Mouse (Mus musculus) intestine, embryonic 16.5 days (tissue): Measurements from ENCODE around the gene Lmo2. TPM values are rescaled to one million over a fixed set of nuclear protein-coding genes. Genes with fewer than 3 reads are reported as not detected.
"Not testable (repeated sequence)": the region's sequence is repeated elsewhere in the genome, so short reads cannot be mapped to it uniquely, and the experiment has no call there.

Experiments
- ATAC-seq: fragments of 200-750 bp; cut with Nextera tagmentation; 2 replicates; pipeline ENCODE4 v1.8.0; 2017; ENCODE audit warnings: moderate TSS enrichment, moderate library complexity
- H3K27ac ChIP-seq: fragments of 300-500 bp; sonication (generic); 2 replicates; pipeline ENCODE4 v1.5.1; 2014; ENCODE audit warnings: mild to moderate bottlenecking, low read length
- H3K27me3 ChIP-seq: fragments of 300-500 bp; sonication (generic); replicated peaks from 2 replicates; pipeline ENCODE4 v1.6.1; 2014; ENCODE audit warnings: low read length, control low read depth, mixed read lengths; ENCODE audit not compliant: control insufficient read depth, insufficient read depth
- H3K36me3 ChIP-seq: fragments of 300-500 bp; sonication (generic); 2 replicates; pipeline ENCODE4 v1.6.1; 2014; ENCODE audit warnings: low read length, control low read depth; ENCODE audit not compliant: control insufficient read depth, insufficient read depth
- H3K4me1 ChIP-seq: fragments of 300-500 bp; sonication (generic); 2 replicates; pipeline ENCODE4 v1.6.1; 2014; ENCODE audit warnings: low read length, control low read depth, mixed read lengths; ENCODE audit not compliant: control insufficient read depth, insufficient read depth
- H3K4me2 ChIP-seq: fragments of 300-500 bp; sonication (generic); 2 replicates; pipeline ENCODE4 v1.6.1; 2014; ENCODE audit warnings: low read depth, low read length, control low read depth
- H3K4me3 ChIP-seq: fragments of 300-500 bp; sonication (generic); 2 replicates; pipeline ENCODE4 v1.5.1; 2014; ENCODE audit warnings: mild to moderate bottlenecking, low read length
- H3K9ac ChIP-seq: fragments of 300-500 bp; sonication (generic); 2 replicates; pipeline ENCODE4 v1.6.1; 2014; ENCODE audit warnings: low read depth, low read length
- H3K9me3 ChIP-seq: fragments of 300-500 bp; sonication (generic); 2 replicates; pipeline ENCODE4 v1.6.1; 2016; ENCODE audit warnings: low read length, control low read depth; ENCODE audit not compliant: control insufficient read depth
- WGBS: fragments of 180-500 bp; shearing (Covaris S2); extraction: QIAGEN DNeasy Blood & Tissue Kit; methylation state at CpG from one replicate; pipeline ENCODE4 v1.1.7; 2014; 5-methylcytosine and 5-hydroxymethylcytosine counted together
- polyA plus RNA-seq: library from polyadenylated mRNA; unstranded; fragments of >200 nt; fragmentation: Nextera tagmentation; extraction: Ambion mirVana; gene quantifications from 2 replicates; pipeline ENCODE4 v1.2.1, GENCODE M21; 2015

Lmo2 gene
- polyA plus RNA-seq, 1 experiment from 2014 or later: 14.6 TPM

- H3K9ac ChIP-seq, H3K4me3 ChIP-seq, H3K9me3 ChIP-seq, H3K27ac ChIP-seq, H3K4me1 ChIP-seq, H3K4me2 ChIP-seq, H3K36me3 ChIP-seq, ATAC-seq, H3K27me3 ChIP-seq: not testable (repeated sequence)
- 92% methylated on average over 3 of the region's 3 CpGs for WGBS
Observed at GRCm38 (mm10) chr2:104008853-104009252, 51.1 kb downstream of the Lmo2 start.

GRCm38 (mm10) chr2:104023096-104023495 is 65.3 kb downstream of the Lmo2 start:
- H3K4me2 ChIP-seq: no peak overlapping the region
- peaks cover 3% of the 10 kb centered on the region for H3K4me1 ChIP-seq
- H3K27ac ChIP-seq: no peak overlapping the region
- no peaks in the 10 kb centered on the region for H3K9me3 ChIP-seq
- WGBS: 79% methylated on average over 7 of the region's 7 CpGs
- H3K27me3 ChIP-seq: no peaks in the 10 kb centered on the region
- no peaks in the 10 kb centered on the region for H3K36me3 ChIP-seq
- no peak overlapping the region for H3K4me3 ChIP-seq
- ATAC-seq: no peak
- no peak overlapping the region for H3K9ac ChIP-seq

DNA sequence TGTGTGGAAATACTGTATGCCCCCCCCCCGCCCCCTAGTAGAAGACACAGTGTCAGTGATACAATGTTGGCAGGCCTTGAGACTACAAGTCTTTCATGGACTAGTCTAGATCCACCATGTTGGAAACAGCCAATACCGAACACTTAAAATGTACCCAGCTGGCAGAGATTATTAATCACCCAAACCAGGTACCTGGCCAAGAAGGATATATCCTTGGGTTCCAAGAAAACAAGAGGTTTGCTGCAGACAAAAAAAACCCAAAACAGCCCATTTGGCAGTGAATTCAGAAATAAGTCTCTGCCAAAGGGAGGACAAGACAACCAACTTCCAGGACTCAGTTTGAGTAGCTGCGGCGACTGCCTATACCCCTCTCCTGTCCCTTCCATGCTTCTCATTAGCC is 66.9 kb downstream of the Lmo2 start:
- ATAC-seq: no peak
- Histone ChIP-seq H3K27ac (no peak overlapping the region), H3K9ac (no peak overlapping the region), H3K4me1 (peaks cover 9% of the 10 kb centered on the region), H3K4me3 (no peak overlapping the region), H3K27me3 (no peaks in the 10 kb centered on the region), H3K9me3 (no peaks in the 10 kb centered on the region), H3K36me3 (no peaks in the 10 kb centered on the region), H3K4me2 (no peak overlapping the region)
- WGBS: 88% methylated on average over 4 of the region's 4 CpGs

- H3K36me3 ChIP-seq: no peaks in the 10 kb centered on the region
- peak within 1 kb of the TSS; percentile 76 for H3K4me2 ChIP-seq
- peak within 1 kb of the TSS; percentile 98 for H3K4me3 ChIP-seq
- H3K9ac ChIP-seq: peak within 1 kb of the TSS; percentile 99
- WGBS: under 1% methylated on average over 39 of the region's 44 CpGs
- peaks cover 12% of the 10 kb centered on the region for H3K4me1 ChIP-seq
- peak within 1 kb of the TSS; percentile 54 for H3K27ac ChIP-seq
- no peaks in the 10 kb centered on the region for H3K9me3 ChIP-seq
- ATAC-seq: peak; percentile 98
- H3K27me3 ChIP-seq: no peaks in the 10 kb centered on the region
Observed at GRCm38 (mm10) chr2:104027458-104028138, 69.8 kb downstream of the Lmo2 start, which contains the start of gene Fbxo3. Gene Fbxo3 (plus strand): TSS chr2:104027721.

GRCm38 (mm10) chr2:104028139-104028723 is 70.4 kb downstream of the Lmo2 start, which contains the start of gene 4931422A03Rik:
Gene 4931422A03Rik (minus strand): TSS chr2:104028361.
- no peaks in the 10 kb centered on the region for H3K9me3 ChIP-seq
- H3K36me3 ChIP-seq: no peaks in the 10 kb centered on the region
- peak; percentile 71 for ATAC-seq
- 1% methylated on average over 32 of the region's 32 CpGs for WGBS
- H3K4me2 ChIP-seq: peak within 1 kb of the TSS; percentile 76
- peak within 1 kb of the TSS; percentile 54 for H3K27ac ChIP-seq
- H3K27me3 ChIP-seq: no peaks in the 10 kb centered on the region
- peaks cover 12% of the 10 kb centered on the region for H3K4me1 ChIP-seq
- peak within 1 kb of the TSS; percentile 98 for H3K4me3 ChIP-seq
- peak within 1 kb of the TSS; percentile 99 for H3K9ac ChIP-seq

- H3K9ac ChIP-seq: no peak overlapping the region
Observed at GRCm38 (mm10) chr2:104029074-104029473, 71.3 kb downstream of the Lmo2 start.

DNA sequence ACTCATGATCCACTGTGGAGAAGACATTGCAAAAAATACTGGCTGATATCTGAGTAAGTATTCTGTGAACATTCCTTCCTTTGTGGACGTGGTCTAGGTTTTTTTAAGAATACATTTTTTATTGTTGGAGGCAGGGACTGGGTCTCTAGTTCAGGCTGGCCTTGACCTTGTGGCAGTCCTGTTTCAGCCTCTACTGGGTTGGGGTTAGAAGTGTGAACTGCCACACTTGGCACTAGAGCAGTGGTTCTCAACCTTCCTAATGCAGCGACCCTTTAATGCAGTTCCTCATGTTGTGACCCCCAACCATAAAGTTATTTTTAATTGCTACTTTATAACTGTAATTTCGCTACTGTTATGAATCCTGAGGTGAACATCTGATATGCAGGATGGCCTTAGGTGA is 72.6 kb downstream of the Lmo2 start:
- H3K36me3 ChIP-seq: no peaks in the 10 kb centered on the region
- H3K4me2 ChIP-seq: no peak overlapping the region
- H3K9me3 ChIP-seq: no peaks in the 10 kb centered on the region
- H3K4me3 ChIP-seq: no peak overlapping the region
- no peak for ATAC-seq
- WGBS: 80% methylated on average over 3 of the region's 3 CpGs
- no peak overlapping the region for H3K9ac ChIP-seq
- H3K27me3 ChIP-seq: no peaks in the 10 kb centered on the region
- peaks cover 12% of the 10 kb centered on the region for H3K4me1 ChIP-seq
- no peak overlapping the region for H3K27ac ChIP-seq

More at GRCm38 (mm10) chr2:104029074-104029473, 71.3 kb downstream of the Lmo2 start:
- H3K36me3 ChIP-seq: no peaks in the 10 kb centered on the region
- no peak overlapping the region for H3K27ac ChIP-seq
- 66% methylated on average over 2 of the region's 2 CpGs for WGBS
- 0 out of 2 replicates have a peak, but pooled peaks have one; percentile 21 for ATAC-seq
- H3K4me1 ChIP-seq: peaks cover 12% of the 10 kb centered on the region
- H3K4me2 ChIP-seq: peak overlapping the region; percentile 76
- no peaks in the 10 kb centered on the region for H3K9me3 ChIP-seq
- peak overlapping the region; percentile 98 for H3K4me3 ChIP-seq
- no peaks in the 10 kb centered on the region for H3K27me3 ChIP-seq

Other genes starting within 250 kb of the Lmo2 start
- 27.6 and 28.9 TPM in 2 replicates for gene Nat10, start 196.7 kb upstream of the Lmo2 start, polyA plus RNA-seq
- gene Caprin1, start 160.3 kb upstream of the Lmo2 start, polyA plus RNA-seq: 220 and 232 TPM in 2 replicates
- 53.2 and 54.8 TPM in 2 replicates for gene Fbxo3, start 69.7 kb downstream of the Lmo2 start, polyA plus RNA-seq
- gene 4931422A03Rik, start 70.4 kb downstream of the Lmo2 start, polyA plus RNA-seq: 1.0 and 1.6 TPM in 2 replicates
- not detected in 2 replicates for gene Gm10912, start 107.8 kb downstream of the Lmo2 start, polyA plus RNA-seq
- not detected in 2 replicates for gene Gm10799, start 110.6 kb downstream of the Lmo2 start, polyA plus RNA-seq
- 6.8 and 7.7 TPM in 2 replicates for gene Cd59b, start 111.9 kb downstream of the Lmo2 start, polyA plus RNA-seq
- gene Cd59a, start 137.8 kb downstream of the Lmo2 start, polyA plus RNA-seq: 36.0 and 37.8 TPM in 2 replicates
- 0.16 and 0.28 TPM in 2 replicates for gene A930018P22Rik, start 164.8 kb downstream of the Lmo2 start, polyA plus RNA-seq